ENCODE assay signal across 19 mouse cellular contexts in the genomic region with DNA sequence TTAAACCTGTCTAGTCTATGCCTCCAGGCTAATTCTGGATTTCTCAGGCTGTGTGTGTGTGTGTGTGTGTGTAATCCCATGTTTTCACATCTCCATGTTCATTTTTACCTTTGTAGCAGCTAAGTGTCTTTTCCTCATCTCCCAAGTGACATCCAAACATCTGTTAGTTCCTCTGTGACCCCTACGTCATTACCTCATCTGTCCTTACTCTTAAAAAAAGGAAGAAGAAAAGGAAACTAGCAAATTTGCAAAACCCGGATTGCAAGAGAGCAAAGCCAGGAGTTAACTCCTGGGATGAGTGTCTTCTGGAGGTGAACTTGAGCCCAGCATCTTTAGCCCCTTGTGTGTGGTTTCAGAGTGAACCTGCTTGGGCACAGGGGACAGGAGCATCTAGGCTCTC. TPM values are rescaled to one million over a fixed set of nuclear protein-coding genes. Genes with fewer than 3 reads are reported as not detected.
DNase-seq lines count a peak whose midpoint lies in the region; ATAC-seq and TF ChIP-seq lines count a peak whose summit lies in the region.
"Had no signal": no experiment of that assay in that cellular context is flagged by ENCODE, and none has a peak within 500 bp of the region (broad histone marks: within the 10 kb centered on the region; RNA-seq: fewer than 3 reads in every experiment).

No protein-coding gene starts in this region.

- peak overlapping the region; percentile 96 for H3K27ac ChIP-seq in gastrocnemius, adult 2 months
- H3K27ac ChIP-seq in hindbrain, embryonic 16.5 days (ENCODE audit: low read depth, low read length) = peak overlapping the region; percentile 7; the same call in 1 of the 2 replicates
- H3K27ac ChIP-seq in hindbrain, embryonic 11.5 days (ENCODE audit: low read depth, low read length) = no peak overlapping the region
- 0 out of 2 replicates have a peak overlapping the region, but pooled peaks have one; percentile 15 for H3K27ac ChIP-seq in brown adipose tissue, adult 24 weeks (replicated peaks; ENCODE audit: low read depth, low read length)
- H3K27ac ChIP-seq: embryonic facial prominence, embryonic 12.5 days had no signal

- 80% methylated on average over 2 of the region's 2 CpGs for WGBS in hindbrain, embryonic 16.5 days
- 73% methylated on average over 2 of the region's 2 CpGs for WGBS in hindbrain, embryonic 11.5 days

- peaks cover 22% of the 10 kb centered on the region for H3K36me3 ChIP-seq in hindbrain, embryonic 16.5 days (ENCODE audit: control insufficient read depth, insufficient read depth, low read length)
- H3K36me3 ChIP-seq in hindbrain, embryonic 11.5 days (ENCODE audit: control insufficient read depth, insufficient read depth, low read length) = no peaks in the 10 kb centered on the region

- no peak for TF ChIP-seq CTCF in gastrocnemius, adult 2 months (IDR thresholded peaks at IDR 0.05)

- no peaks in the 10 kb centered on the region for H3K9me3 ChIP-seq in hindbrain, embryonic 16.5 days (ENCODE audit: control insufficient read depth, low read length)
- H3K9me3 ChIP-seq in hindbrain, embryonic 11.5 days (ENCODE audit: control insufficient read depth, low read length) = no peaks in the 10 kb centered on the region
- H3K9me3 ChIP-seq: embryonic facial prominence, embryonic 12.5 days had no signal

- H3K27me3 ChIP-seq in hindbrain, embryonic 16.5 days (replicated peaks; ENCODE audit: control insufficient read depth, insufficient read depth, low read length) = no peaks in the 10 kb centered on the region
- H3K27me3 ChIP-seq in hindbrain, embryonic 11.5 days (ENCODE audit: control insufficient read depth, insufficient read depth, low read length) = no peaks in the 10 kb centered on the region
- H3K27me3 ChIP-seq: embryonic facial prominence, embryonic 12.5 days had no signal

- ATAC-seq in hindbrain, embryonic 16.5 days = no peak
- ATAC-seq in hindbrain, embryonic 11.5 days (ENCODE audit: low FRiP score) = no peak
- ATAC-seq in megakaryocyte, adult 5-6 weeks (ENCODE audit: poor library complexity, severe bottlenecking) = peak; percentile 75
- ATAC-seq: CD4-positive, CD25-positive, alpha-beta regulatory T cell, adult 4 months; forebrain, embryonic 16.5 days had no signal

- peak overlapping the region; percentile 17 for H3K4me3 ChIP-seq in gastrocnemius, adult 2 months
- no peak overlapping the region for H3K4me3 ChIP-seq in hindbrain, embryonic 16.5 days (ENCODE audit: low read length)
- no peak overlapping the region for H3K4me3 ChIP-seq in hindbrain, embryonic 11.5 days (ENCODE audit: low read depth, low read length)
- H3K4me3 ChIP-seq in brown adipose tissue, adult 24 weeks (ENCODE audit: insufficient read depth, low read depth, low read length) = no peak overlapping the region
- H3K4me3 ChIP-seq: embryonic facial prominence, embryonic 12.5 days had no signal

- H3K4me2 ChIP-seq in hindbrain, embryonic 16.5 days (ENCODE audit: low read length) = no peak overlapping the region
- H3K4me2 ChIP-seq in hindbrain, embryonic 11.5 days (replicated peaks; ENCODE audit: low read depth, low read length) = no peak overlapping the region
- H3K4me2 ChIP-seq: embryonic facial prominence, embryonic 12.5 days had no signal

- intact Hi-C loops in gastrocnemius, adult 2 months (cut with DNase I) = no loop called here

- no peak for DNase-seq in gastrocnemius, adult 2 months
- no peak for DNase-seq in gastrocnemius, postnatal 25 days
- DNase-seq in hindbrain, embryonic 11.5 days (ENCODE audit: low spot score) = no peak
- no peak for DNase-seq in heart, postnatal 4 days
- DNase-seq in kidney, postnatal 25 days = no peak
- DNase-seq: adrenal gland, postnatal 10 days; B cell, adult 2 months; cerebellum, adult 2 months; cerebellum, postnatal 10 days; gastrocnemius, postnatal 14 days; heart, adult 11 months; heart, postnatal 10 days; kidney, adult 11 months had no signal

- no peak overlapping the region for H3K9ac ChIP-seq in hindbrain, embryonic 16.5 days (ENCODE audit: low read depth, low read length)
- no peak overlapping the region for H3K9ac ChIP-seq in hindbrain, embryonic 11.5 days (ENCODE audit: low read depth, low read length)
- H3K9ac ChIP-seq: embryonic facial prominence, embryonic 12.5 days had no signal

- peaks cover 3% of the 10 kb centered on the region; the same call in 1 of the 2 replicates for H3K4me1 ChIP-seq in hindbrain, embryonic 16.5 days (ENCODE audit: control insufficient read depth, insufficient read depth, low read depth, low read length)
- no peaks in the 10 kb centered on the region for H3K4me1 ChIP-seq in hindbrain, embryonic 11.5 days (replicated peaks; ENCODE audit: control insufficient read depth, insufficient read depth, low read length)
- H3K4me1 ChIP-seq in brown adipose tissue, adult 24 weeks (ENCODE audit: control insufficient read depth, insufficient read depth, insufficient read length, low read length) = no peaks in the 10 kb centered on the region
- H3K4me1 ChIP-seq: embryonic facial prominence, embryonic 12.5 days had no signal

RNA-seq across cellular contexts. Expression of a gene that starts 10.0 kb away (rescaled TPM):
- total RNA-seq in gastrocnemius, adult 2 months (2021) = 100 to 1,000 TPM; 203 to 433 TPM
- total RNA-seq in gastrocnemius, postnatal 25 days (2021) = 100 to 1,000 TPM; 153 to 217 TPM
- polyA plus RNA-seq in hindbrain, embryonic 16.5 days (2015; fragmentation: Nextera tagmentation; extraction: Ambion mirVana) = 58.1 and 62.2 TPM in 2 replicates
- polyA plus RNA-seq in hindbrain, embryonic 11.5 days (2014; fragmentation: Nextera tagmentation; extraction: Ambion mirVana) = 35.4 and 37.1 TPM in 2 replicates
- polyA plus RNA-seq in brown adipose tissue, adult 24 weeks (2012; ENCODE audit: insufficient read depth, insufficient read length, missing spikeins) = 11.1 TPM in 2 replicates
- 0.59 and 1.7 TPM in 2 replicates for total RNA-seq in megakaryocyte, adult 5-6 weeks (2015)
- total RNA-seq in megakaryocyte, adult 5-6 weeks (2017) = 1.7 and 1.8 TPM in 2 replicates
- 1 to 10 TPM; 8.5 to 9.2 TPM for total RNA-seq in heart, postnatal 4 days (2021)

RNA-seq across cellular contexts. Expression of a gene that starts 52.8 kb away (rescaled TPM):
- 100 to 1,000 TPM; 204 to 232 TPM for total RNA-seq in gastrocnemius, adult 2 months (2021)
- 100 to 1,000 TPM; 170 to 181 TPM for total RNA-seq in gastrocnemius, postnatal 25 days (2021)
- polyA plus RNA-seq in hindbrain, embryonic 16.5 days (2015; fragmentation: Nextera tagmentation; extraction: Ambion mirVana) = 170 and 171 TPM in 2 replicates
- polyA plus RNA-seq in hindbrain, embryonic 11.5 days (2014; fragmentation: Nextera tagmentation; extraction: Ambion mirVana) = 209 and 215 TPM in 2 replicates
- 80.9 and 101 TPM in 2 replicates for polyA plus RNA-seq in brown adipose tissue, adult 24 weeks (2012; ENCODE audit: insufficient read depth, insufficient read length, missing spikeins)
- total RNA-seq in megakaryocyte, adult 5-6 weeks (2015) = 81.2 and 81.9 TPM in 2 replicates
- 74.4 and 88.6 TPM in 2 replicates for total RNA-seq in megakaryocyte, adult 5-6 weeks (2017)
- 100 to 1,000 TPM; 184 to 192 TPM for total RNA-seq in heart, postnatal 4 days (2021)

Comparison
In these comparisons a context has a peak if more than half of its experiments do, and no peak if none do; other contexts are left out.
1. RNA of a gene that starts 10.0 kb away (total RNA-seq): 203 to 433 TPM in gastrocnemius, adult 2 months and 153 to 217 TPM in gastrocnemius, postnatal 25 days; 8.5 to 9.2 TPM in heart, postnatal 4 days and 0.59 to 1.8 TPM in megakaryocyte, adult 5-6 weeks; every median in the first group is over 10 times any median in the second.